Mouse (Mus musculus) kidney, embryonic 15.5 days (tissue): ENCODE results near the gene Vps13d. TPM values are rescaled to one million over a fixed set of nuclear protein-coding genes. Genes with fewer than 3 reads are reported as not detected.
"Not testable (repeated sequence)": the region's sequence is repeated elsewhere in the genome, so short reads cannot be mapped to it uniquely, and the experiment has no call there.

Source experiments
- ATAC-seq: fragments of 200-750 bp; cut with Nextera tagmentation; replicated peaks from 2 replicates; pipeline ENCODE4 v1.8.0; 2017; ENCODE audit warnings: moderate TSS enrichment; ENCODE audit not compliant: low FRiP score
- H3K27ac ChIP-seq: fragments of 300-500 bp; sonication (generic); 2 replicates; pipeline ENCODE4 v1.5.1; 2015; ENCODE audit warnings: mild to moderate bottlenecking, inconsistent platforms
- H3K27me3 ChIP-seq: fragments of 300-500 bp; sonication (generic); 2 replicates; pipeline ENCODE4 v1.6.1; 2015; ENCODE audit warnings: inconsistent platforms
- H3K36me3 ChIP-seq: fragments of 300-500 bp; sonication (generic); 2 replicates; pipeline ENCODE4 v1.6.1; 2015; ENCODE audit warnings: inconsistent platforms
- H3K4me1 ChIP-seq: fragments of 300-500 bp; sonication (generic); 2 replicates; pipeline ENCODE4 v1.6.1; 2015; ENCODE audit warnings: inconsistent platforms
- H3K4me2 ChIP-seq: fragments of 300-500 bp; sonication (generic); 2 replicates; pipeline ENCODE4 v1.6.1; 2015; ENCODE audit warnings: moderate library complexity, mild to moderate bottlenecking, inconsistent platforms
- H3K4me3 ChIP-seq: fragments of 300-500 bp; sonication (generic); replicated peaks from 2 replicates; pipeline ENCODE4 v1.5.1; 2015; ENCODE audit warnings: mild to moderate bottlenecking, inconsistent platforms
- H3K9ac ChIP-seq: fragments of 300-500 bp; sonication (generic); 2 replicates; pipeline ENCODE4 v1.6.1; 2015; ENCODE audit warnings: mild to moderate bottlenecking, inconsistent platforms
- H3K9me3 ChIP-seq: fragments of 300-500 bp; sonication (generic); replicated peaks from 2 replicates; pipeline ENCODE4 v1.6.1; 2016; ENCODE audit warnings: inconsistent platforms
- WGBS: fragments of 180-500 bp; shearing (Covaris S2); methylation state at CpG from one replicate; pipeline ENCODE4 v1.1.7; 2015; ENCODE audit warnings: mixed read lengths; 5-methylcytosine and 5-hydroxymethylcytosine counted together
- polyA plus RNA-seq: library from polyadenylated mRNA; unstranded; fragments of >200 nt; fragmentation: Nextera tagmentation; extraction: Ambion mirVana; gene quantifications from 2 replicates; pipeline ENCODE4 v1.2.1, GENCODE M21; 2015

Vps13d gene
- polyA plus RNA-seq, 1 experiment from 2014 or later = 9.9 TPM

GRCm38 (mm10) chr4:145187619-145188018 lies 7.2 kb downstream of the Vps13d start:
- H3K27ac ChIP-seq = no peak overlapping the region
- no peak overlapping the region for H3K4me2 ChIP-seq
- WGBS = 78% methylated on average over 2 of the region's 2 CpGs
- H3K9me3 ChIP-seq = no peaks in the 10 kb centered on the region
- peaks cover 66% of the 10 kb centered on the region for H3K36me3 ChIP-seq
- H3K9ac ChIP-seq = no peak overlapping the region
- ATAC-seq = no peak
- no peak overlapping the region for H3K4me3 ChIP-seq
- peaks cover 4% of the 10 kb centered on the region for H3K4me1 ChIP-seq
- no peaks in the 10 kb centered on the region for H3K27me3 ChIP-seq

- no peaks in the 10 kb centered on the region for H3K9me3 ChIP-seq
These were observed 15.8 kb downstream of the Vps13d start for GRCm38 (mm10) chr4:145178918-145179549.

DNA sequence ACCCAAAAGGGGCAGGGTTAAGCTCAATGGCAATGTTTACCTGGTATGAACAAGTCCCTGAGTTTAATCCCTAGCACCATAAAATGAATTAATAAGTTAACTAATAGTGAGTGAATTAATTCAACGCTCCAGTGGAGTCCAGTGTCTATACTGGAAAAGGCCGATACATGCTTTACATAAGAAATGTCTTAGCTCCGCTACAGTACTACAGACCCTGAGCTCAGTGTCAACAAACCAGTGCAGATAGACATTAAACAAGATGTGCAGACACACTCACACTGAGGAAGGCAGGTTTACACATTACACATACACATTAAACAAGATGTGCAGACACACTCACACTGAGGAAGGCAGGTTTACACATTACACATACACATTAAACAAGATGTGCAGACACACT lies 29.3 kb downstream of the Vps13d start:
- not testable (repeated sequence) for H3K4me1 ChIP-seq, H3K9me3 ChIP-seq, H3K27me3 ChIP-seq, H3K4me3 ChIP-seq, H3K4me2 ChIP-seq, H3K9ac ChIP-seq
- ATAC-seq = peak; percentile 70
- WGBS = 80% methylated on average over 3 of the region's 3 CpGs
- Histone ChIP-seq H3K27ac (0 out of 2 replicates have a peak overlapping the region, but pooled peaks have one; percentile 6), H3K36me3 (peaks cover 90% of the 10 kb centered on the region)

More at GRCm38 (mm10) chr4:145178918-145179549, 15.8 kb downstream of the Vps13d start:
- no peaks in the 10 kb centered on the region for H3K4me1 ChIP-seq
- no peak overlapping the region for H3K9ac ChIP-seq
- 97% methylated on average over 5 of the region's 5 CpGs for WGBS
- H3K36me3 ChIP-seq = peaks cover 77% of the 10 kb centered on the region
- no peak overlapping the region for H3K4me3 ChIP-seq
- no peak for ATAC-seq
- no peaks in the 10 kb centered on the region for H3K27me3 ChIP-seq
- H3K27ac ChIP-seq = no peak overlapping the region
- no peak overlapping the region for H3K4me2 ChIP-seq

- Histone ChIP-seq H3K9ac (no peak overlapping the region), H3K4me3 (no peak overlapping the region), H3K27me3 (no peaks in the 10 kb centered on the region), H3K4me1 (no peaks in the 10 kb centered on the region), H3K36me3 (peaks cover 90% of the 10 kb centered on the region), H3K4me2 (no peak overlapping the region), H3K27ac (no peak overlapping the region), H3K9me3 (no peaks in the 10 kb centered on the region)
- no peak for ATAC-seq
- 96% methylated on average over 4 of the region's 4 CpGs for WGBS
These were observed 30.7 kb downstream of the Vps13d start for GRCm38 (mm10) chr4:145164111-145164510.

- 0 out of 2 replicates have a peak, but pooled peaks have one; percentile 47 for ATAC-seq
- WGBS = 75% methylated on average over 1 of the region's 1 CpGs
- Histone ChIP-seq H3K9ac (no peak overlapping the region), H3K36me3 (peaks cover 94% of the 10 kb centered on the region), H3K4me3 (no peak overlapping the region), H3K4me2 (no peak overlapping the region), H3K4me1 (no peaks in the 10 kb centered on the region), H3K27ac (no peak overlapping the region), H3K9me3 (no peaks in the 10 kb centered on the region), H3K27me3 (no peaks in the 10 kb centered on the region)
These were observed 33.6 kb downstream of the Vps13d start for GRCm38 (mm10) chr4:145161243-145161642.

- WGBS = 49% methylated on average over 8 of the region's 8 CpGs
- Histone ChIP-seq H3K9me3 (no peaks in the 10 kb centered on the region), H3K27ac (no peak overlapping the region), H3K9ac (no peak overlapping the region), H3K4me1 (no peaks in the 10 kb centered on the region), H3K4me2 (no peak overlapping the region), H3K27me3 (no peaks in the 10 kb centered on the region), H3K4me3 (no peak overlapping the region), H3K36me3 (peaks cover 93% of the 10 kb centered on the region)
- peak; percentile 77; the same call in 1 of the 2 replicates for ATAC-seq
These were observed 38.8 kb downstream of the Vps13d start for GRCm38 (mm10) chr4:145155956-145156355.

DNA sequence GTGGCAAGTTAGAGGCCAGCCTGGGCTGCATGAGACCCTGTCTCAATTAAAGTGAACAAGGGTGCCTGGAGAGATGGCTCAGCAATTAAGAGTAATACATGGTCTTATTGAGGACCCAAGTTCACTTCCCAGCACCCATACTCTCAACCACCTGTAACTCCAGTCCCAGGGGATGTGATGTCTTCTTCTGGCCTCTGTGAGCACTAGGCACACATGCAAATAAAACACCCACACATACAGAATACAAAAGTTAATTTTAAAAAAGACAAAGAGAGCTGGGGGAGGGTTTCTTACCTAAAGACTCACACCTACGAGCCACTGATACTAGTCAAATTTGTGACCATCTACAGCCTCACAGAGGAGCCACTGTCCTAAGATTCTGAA lies 43.7 kb downstream of the Vps13d start:
- no peaks in the 10 kb centered on the region for H3K4me1 ChIP-seq
- no peak for ATAC-seq
- H3K27me3 ChIP-seq = no peaks in the 10 kb centered on the region
- H3K9me3 ChIP-seq = no peaks in the 10 kb centered on the region
- H3K4me3 ChIP-seq = no peak overlapping the region
- H3K36me3 ChIP-seq = peaks cover 76% of the 10 kb centered on the region
- no peak overlapping the region for H3K4me2 ChIP-seq
- 88% methylated on average over 1 of the region's 1 CpGs for WGBS
- no peak overlapping the region for H3K9ac ChIP-seq
- no peak overlapping the region for H3K27ac ChIP-seq

DNA sequence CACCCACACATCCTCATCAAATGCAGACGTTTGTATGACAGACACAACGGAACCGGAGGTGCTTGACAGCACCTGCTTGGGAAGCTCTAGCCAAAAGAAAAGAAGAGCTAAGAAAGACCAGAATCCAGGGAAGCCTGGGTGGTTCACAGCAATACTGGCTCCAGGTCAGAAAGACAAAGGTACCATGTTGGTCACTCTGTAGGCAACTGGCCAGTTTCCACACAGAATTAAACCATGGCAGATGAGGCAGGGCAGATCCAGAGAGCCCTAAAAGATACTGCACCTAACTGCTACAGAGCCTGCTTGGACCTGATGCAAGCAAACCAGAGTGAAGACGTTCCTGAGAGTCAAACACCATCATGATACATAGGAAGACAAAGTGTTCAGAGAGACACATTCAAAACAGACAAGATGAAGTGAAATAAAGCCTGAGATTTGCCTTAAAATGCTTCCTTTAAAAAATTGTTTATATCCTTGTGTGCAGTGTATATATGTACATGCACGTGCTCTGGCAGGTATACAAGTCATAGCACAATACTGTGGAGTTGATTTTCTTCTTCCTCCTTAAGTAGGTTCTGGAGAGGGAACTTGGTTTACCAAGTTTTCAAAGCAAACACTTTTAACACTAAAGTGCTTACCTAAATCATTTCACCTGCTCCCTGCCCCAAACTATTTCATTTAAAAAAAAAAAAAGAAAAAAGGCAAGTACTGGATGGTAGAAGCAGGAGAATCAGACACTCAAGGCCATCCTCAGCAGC lies 44.3 kb downstream of the Vps13d start:
- no peak for ATAC-seq
- Histone ChIP-seq H3K4me1 (no peaks in the 10 kb centered on the region), H3K36me3 (peaks cover 75% of the 10 kb centered on the region), H3K4me2 (no peak overlapping the region), H3K27ac (no peak overlapping the region), H3K4me3 (no peak overlapping the region), H3K9me3 (no peaks in the 10 kb centered on the region), H3K27me3 (no peaks in the 10 kb centered on the region), H3K9ac (no peak overlapping the region)
- WGBS = 68% methylated on average over 5 of the region's 5 CpGs

- 67% methylated on average over 5 of the region's 5 CpGs for WGBS
- no peaks in the 10 kb centered on the region for H3K9me3 ChIP-seq
- H3K27me3 ChIP-seq = no peaks in the 10 kb centered on the region
- H3K27ac ChIP-seq = no peak overlapping the region
- H3K4me3 ChIP-seq = no peak overlapping the region
- H3K9ac ChIP-seq = no peak overlapping the region
- ATAC-seq = 0 out of 2 replicates have a peak, but pooled peaks have one; percentile 15
- no peaks in the 10 kb centered on the region for H3K4me1 ChIP-seq
- no peak overlapping the region for H3K4me2 ChIP-seq
- H3K36me3 ChIP-seq = peaks cover 72% of the 10 kb centered on the region
These were observed 47.5 kb downstream of the Vps13d start for GRCm38 (mm10) chr4:145147006-145147961.

DNA sequence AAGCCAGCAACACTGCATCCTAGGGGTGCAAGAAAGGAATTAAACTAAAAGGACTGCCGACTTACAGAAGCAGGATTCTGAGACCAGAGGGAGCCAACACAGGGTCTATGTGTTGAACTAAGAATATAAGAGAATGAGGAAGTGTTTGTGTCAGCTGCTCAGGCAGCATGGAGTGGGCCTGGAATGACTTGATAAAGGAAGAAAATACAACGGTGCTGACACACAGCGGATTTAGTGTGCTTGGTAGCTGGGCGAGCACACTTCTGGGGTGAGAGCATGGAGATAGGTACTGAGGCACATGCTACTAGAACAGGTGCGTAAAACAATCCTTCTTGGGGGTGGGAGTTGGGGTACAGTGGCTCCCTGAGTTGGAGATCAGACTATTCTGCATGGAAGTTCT lies 51.3 kb downstream of the Vps13d start:
- Histone ChIP-seq H3K4me1 (no peaks in the 10 kb centered on the region), H3K27ac (no peak overlapping the region), H3K9me3 (no peaks in the 10 kb centered on the region), H3K4me3 (no peak overlapping the region), H3K4me2 (no peak overlapping the region), H3K36me3 (peaks cover 78% of the 10 kb centered on the region), H3K9ac (no peak overlapping the region), H3K27me3 (no peaks in the 10 kb centered on the region)
- no peak for ATAC-seq
- WGBS = 91% methylated on average over 5 of the region's 5 CpGs

- Histone ChIP-seq H3K27ac (no peak overlapping the region), H3K27me3 (no peaks in the 10 kb centered on the region), H3K4me2 (no peak overlapping the region), H3K36me3 (peaks cover 91% of the 10 kb centered on the region), H3K4me3 (no peak overlapping the region), H3K9me3 (no peaks in the 10 kb centered on the region), H3K9ac (no peak overlapping the region), H3K4me1 (no peaks in the 10 kb centered on the region)
- 91% methylated on average over 1 of the region's 1 CpGs for WGBS
- ATAC-seq = no peak
These were observed 58.1 kb downstream of the Vps13d start for GRCm38 (mm10) chr4:145136705-145137104.

DNA sequence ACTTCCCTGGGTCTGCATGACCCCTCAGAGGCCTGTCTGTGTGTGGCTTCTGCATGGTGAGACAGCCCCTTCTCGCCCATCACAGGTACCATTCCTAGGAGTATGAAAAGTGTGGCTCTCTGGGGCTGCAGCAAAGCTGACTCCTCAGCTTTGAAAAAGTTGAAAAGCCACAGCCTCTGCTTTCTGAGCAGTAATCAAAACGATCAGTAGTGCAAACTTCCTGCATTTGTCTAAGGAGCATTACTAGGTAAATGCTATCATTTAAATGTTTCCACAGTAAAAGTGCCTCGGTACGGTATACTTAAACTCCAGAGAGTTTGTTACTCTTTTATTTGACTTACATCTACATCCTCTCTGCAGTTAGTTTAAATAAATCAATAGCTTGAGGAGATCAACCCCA lies 59.3 kb downstream of the Vps13d start:
- Histone ChIP-seq H3K4me2 (no peak overlapping the region), H3K27me3 (no peaks in the 10 kb centered on the region), H3K9me3 (no peaks in the 10 kb centered on the region), H3K4me3 (no peak overlapping the region), H3K36me3 (peaks cover 91% of the 10 kb centered on the region), H3K27ac (no peak overlapping the region), H3K4me1 (no peaks in the 10 kb centered on the region), H3K9ac (no peak overlapping the region)
- ATAC-seq = no peak
- WGBS = 73% methylated on average over 4 of the region's 4 CpGs
